Mouse (Mus musculus) lung, adult 2 months (tissue): ENCODE measurements at regions not wholly inside any gene's neighbourhood (a gene's known extent, or its start where the extent isn't known, plus 50 kb on each side); places are given as distances from the start of the nearest gene placed in this dataset.

Experiments
- CTCF ChIP-seq: fragments of 200-500 bp; IDR thresholded peaks from 2 replicates; pipeline ENCODE4 v1.5.1; 2011; ENCODE audit warnings: mild to moderate bottlenecking, low read length, control low read depth; ENCODE audit not compliant: insufficient read depth
- POLR2A ChIP-seq: fragments of 200-500 bp; IDR thresholded peaks from 2 replicates; pipeline ENCODE4 v1.6.1; 2011; ENCODE audit warnings: low read depth, mild to moderate bottlenecking, control low read depth, low read length, borderline replicate concordance; ENCODE audit errors: extremely low read depth

GRCm38 (mm10) chr16:53218886-53219285 lies 765.0 kb upstream of the Alcam start:
- TF ChIP-seq CTCF: no peak
- no peak for TF ChIP-seq POLR2A
